Mouse (Mus musculus) midbrain, postnatal 0 days (tissue): ENCODE results near the gene Best3. TPM values are rescaled to one million over a fixed set of nuclear protein-coding genes. Genes with fewer than 3 reads are reported as not detected.

Experiments used
- ATAC-seq: fragments of 200-750 bp; cut with Nextera tagmentation; 2 replicates; pipeline ENCODE4 v1.8.0; 2017; ENCODE audit warnings: moderate number of reproducible peaks, mild to moderate bottlenecking, moderate TSS enrichment, moderate library complexity; ENCODE audit not compliant: low FRiP score
- DNase-seq: peaks from one replicate; pipeline ENCODE4 v3.0.0-alpha.2; 2015; ENCODE audit warnings: low spot score
- H3K27ac ChIP-seq: fragments of 300-500 bp; sonication (generic); 2 replicates; pipeline ENCODE4 v1.5.1; 2014; ENCODE audit warnings: low read depth, mild to moderate bottlenecking, low read length, mixed read lengths
- H3K27me3 ChIP-seq: fragments of 300-500 bp; sonication (generic); 2 replicates; pipeline ENCODE4 v1.6.1; 2014; ENCODE audit warnings: low read length, control low read depth, mixed read lengths; ENCODE audit not compliant: insufficient read depth
- H3K36me3 ChIP-seq: fragments of 300-500 bp; sonication (generic); 2 replicates; pipeline ENCODE4 v1.6.1; 2014; ENCODE audit warnings: low read length, control low read depth, mixed read lengths; ENCODE audit not compliant: insufficient read depth
- H3K4me1 ChIP-seq: fragments of 300-500 bp; sonication (generic); 2 replicates; pipeline ENCODE4 v1.6.1; 2014; ENCODE audit warnings: mild to moderate bottlenecking, control low read depth, antibody characterized with exemption, low read length, mixed read lengths; ENCODE audit not compliant: insufficient read depth
- H3K4me2 ChIP-seq: fragments of 300-500 bp; sonication (generic); 2 replicates; pipeline ENCODE4 v1.6.1; 2014; ENCODE audit warnings: low read depth, mild to moderate bottlenecking, low read length, mixed read lengths; ENCODE audit not compliant: poor library complexity, severe bottlenecking
- H3K4me3 ChIP-seq: fragments of 300-500 bp; sonication (generic); 2 replicates; pipeline ENCODE4 v1.5.1; 2014; ENCODE audit warnings: low read depth, mild to moderate bottlenecking, low read length, moderate library complexity
- H3K9ac ChIP-seq: fragments of 300-500 bp; sonication (generic); replicated peaks from 2 replicates; pipeline ENCODE4 v1.6.1; 2014; ENCODE audit warnings: mild to moderate bottlenecking, low read length, moderate library complexity, mixed read lengths; ENCODE audit not compliant: poor library complexity, severe bottlenecking
- H3K9me3 ChIP-seq: fragments of 300-500 bp; sonication (generic); 2 replicates; pipeline ENCODE4 v1.6.1; 2016; ENCODE audit warnings: low read length, control low read depth
- CTCF ChIP-seq: IDR thresholded peaks from 2 replicates; pipeline ENCODE4 v1.5.1; 2016; ENCODE audit warnings: antibody characterized with exemption, mild to moderate bottlenecking
- WGBS: fragments of 180-500 bp; shearing (Covaris S2); extraction: QIAGEN DNeasy Blood & Tissue Kit; methylation state at CpG from one replicate; pipeline ENCODE4 v1.1.7; 2014; 5-methylcytosine and 5-hydroxymethylcytosine counted together
- polyA plus RNA-seq: library from polyadenylated mRNA; unstranded; fragments of >200 nt; fragmentation: Nextera tagmentation; extraction: Ambion mirVana; gene quantifications from 2 replicates; pipeline ENCODE4 v1.2.1, GENCODE M21; 2015
- total RNA-seq: library from RNA; depleted of rRNA; stranded (reverse); fragments of >200 nt; gene quantifications from 2 replicates; pipeline ENCODE4 v1.2.3, GENCODE M21; 2014

Best3 gene
- total and polyA plus RNA-seq, 2 experiments from 2014 or later: 0.11 to 0.27 TPM

GRCm38 (mm10) chr10:117005707-117006464 lies 19.8 kb downstream of the Best3 start:
- ATAC-seq (no peak), DNase-seq (no peak)
- WGBS: 52% methylated on average over 12 of the region's 12 CpGs
- Histone ChIP-seq H3K9ac (no peak overlapping the region), H3K4me1 (0 out of 2 replicates have a peak, but pooled peaks cover 3% of the 10 kb centered on the region), H3K4me2 (no peak overlapping the region), H3K9me3 (no peaks in the 10 kb centered on the region), H3K27ac (no peak overlapping the region), H3K4me3 (no peak overlapping the region), H3K36me3 (no peaks in the 10 kb centered on the region), H3K27me3 (no peaks in the 10 kb centered on the region)
- TF ChIP-seq CTCF: no peak

DNA sequence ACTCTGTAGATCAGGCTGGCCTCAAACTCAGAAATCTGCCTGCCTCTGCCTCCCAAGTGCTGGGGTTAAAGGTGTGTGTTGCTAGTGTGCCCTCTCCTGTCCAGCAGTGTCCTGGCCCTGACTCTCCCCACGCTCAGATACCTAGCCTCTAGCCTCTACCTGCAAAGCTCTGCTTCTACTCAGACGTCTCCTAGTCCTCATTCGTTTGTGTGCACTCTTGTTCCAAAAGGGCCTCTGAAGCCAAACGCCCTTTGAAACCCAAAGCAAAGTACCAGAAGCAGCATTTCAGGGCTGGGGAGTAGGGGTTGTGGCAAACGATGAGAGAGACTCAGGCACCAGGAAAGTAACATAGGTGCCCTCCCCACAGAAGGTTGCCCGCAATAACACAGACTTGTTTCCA lies 23.6 kb downstream of the Best3 start:
- TF ChIP-seq CTCF: no peak
- no peak overlapping the region for H3K9ac ChIP-seq
- WGBS: 85% methylated on average over 6 of the region's 6 CpGs
- H3K9me3 ChIP-seq: no peaks in the 10 kb centered on the region
- H3K4me2 ChIP-seq: no peak overlapping the region
- H3K27me3 ChIP-seq: no peaks in the 10 kb centered on the region
- no peak for DNase-seq
- no peaks in the 10 kb centered on the region for H3K36me3 ChIP-seq
- H3K4me3 ChIP-seq: no peak overlapping the region
- no peak overlapping the region for H3K27ac ChIP-seq
- H3K4me1 ChIP-seq: no peaks in the 10 kb centered on the region
- ATAC-seq: no peak

DNA sequence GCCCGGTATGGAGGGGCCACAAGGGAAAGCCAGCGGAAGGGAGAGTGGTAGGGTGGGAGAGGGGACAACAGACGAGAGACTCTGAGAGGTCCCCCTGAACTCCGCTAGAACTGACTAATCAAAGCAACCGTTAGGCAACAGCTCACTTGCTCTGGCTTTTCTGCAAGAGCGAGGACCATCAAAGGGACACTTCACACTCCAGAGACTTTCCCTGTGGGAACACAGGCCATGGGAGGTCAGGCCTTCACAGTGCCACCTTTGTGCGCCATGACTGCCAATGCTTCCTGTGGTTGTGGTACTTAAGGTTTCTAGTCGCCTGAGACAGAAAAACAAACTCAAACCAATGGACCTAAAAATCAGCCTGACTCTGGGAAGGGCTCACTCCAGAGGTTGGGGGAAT lies 24.9 kb downstream of the Best3 start:
- no peaks in the 10 kb centered on the region for H3K4me1 ChIP-seq
- H3K27me3 ChIP-seq: no peaks in the 10 kb centered on the region
- H3K4me3 ChIP-seq: no peak overlapping the region
- H3K9ac ChIP-seq: no peak overlapping the region
- DNase-seq: no peak
- H3K9me3 ChIP-seq: no peaks in the 10 kb centered on the region
- no peak overlapping the region for H3K4me2 ChIP-seq
- no peak for ATAC-seq
- no peak for TF ChIP-seq CTCF
- H3K27ac ChIP-seq: no peak overlapping the region
- H3K36me3 ChIP-seq: no peaks in the 10 kb centered on the region
- WGBS: 43% methylated on average over 8 of the region's 8 CpGs

DNA sequence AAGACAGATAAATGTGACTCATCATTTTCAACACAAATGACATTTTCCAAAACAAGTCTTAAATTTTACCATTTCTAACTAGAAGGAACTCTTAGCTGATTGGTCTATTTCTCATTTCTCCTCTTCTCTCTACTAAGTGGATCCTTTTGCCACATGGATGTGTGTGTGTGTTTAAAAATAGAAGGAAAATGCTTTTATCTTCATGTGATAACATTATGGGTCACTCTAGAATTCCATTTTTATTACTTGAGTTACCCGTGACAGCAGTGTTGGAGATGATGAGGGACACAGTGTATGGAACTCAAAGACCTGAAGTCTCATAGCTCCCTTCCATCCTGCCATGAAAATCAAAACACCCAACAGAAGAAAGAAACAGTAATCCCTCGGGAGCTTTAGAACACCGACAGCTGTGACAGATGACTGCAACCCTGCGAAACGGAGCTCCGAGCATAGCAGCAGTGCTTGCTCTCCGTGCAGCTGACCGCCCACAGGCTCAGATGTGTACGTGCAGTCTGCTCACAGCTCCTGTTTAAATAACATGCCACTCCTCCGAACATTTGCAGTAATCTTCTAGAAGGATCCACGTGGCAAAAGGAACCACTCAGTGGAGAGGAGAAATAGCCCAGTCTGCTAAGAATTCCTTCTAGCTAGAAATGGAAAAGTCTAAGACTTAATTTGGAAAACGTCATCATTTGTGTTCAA lies 27.7 kb downstream of the Best3 start:
- ATAC-seq (peak; percentile 86), DNase-seq (peak; percentile 62)
- Histone ChIP-seq H3K4me3 (peak overlapping the region; percentile 13; the same call in 1 of the 2 replicates), H3K4me1 (no peaks in the 10 kb centered on the region), H3K27me3 (no peaks in the 10 kb centered on the region), H3K9ac (no peak overlapping the region), H3K4me2 (peak overlapping the region; percentile 35), H3K27ac (no peak overlapping the region), H3K9me3 (no peaks in the 10 kb centered on the region), H3K36me3 (no peaks in the 10 kb centered on the region)
- whole genome bisulfite sequencing: 12% methylated on average over 12 of the region's 12 CpGs
- TF ChIP-seq CTCF: peak; percentile 32; the same call in 1 of the 2 replicates

- no peak overlapping the region for H3K27ac ChIP-seq
- H3K9me3 ChIP-seq: no peaks in the 10 kb centered on the region
- no peaks in the 10 kb centered on the region for H3K27me3 ChIP-seq
- no peak overlapping the region for H3K4me3 ChIP-seq
- DNase-seq (no peak), ATAC-seq (no peak)
- H3K4me2 ChIP-seq: no peak overlapping the region
- no peak overlapping the region for H3K9ac ChIP-seq
- no peaks in the 10 kb centered on the region for H3K36me3 ChIP-seq
- WGBS: 90% methylated on average over 5 of the region's 5 CpGs
- no peaks in the 10 kb centered on the region for H3K4me1 ChIP-seq
- no peak for TF ChIP-seq CTCF
These were observed 28.5 kb downstream of the Best3 start for GRCm38 (mm10) chr10:117014565-117014964.

DNA sequence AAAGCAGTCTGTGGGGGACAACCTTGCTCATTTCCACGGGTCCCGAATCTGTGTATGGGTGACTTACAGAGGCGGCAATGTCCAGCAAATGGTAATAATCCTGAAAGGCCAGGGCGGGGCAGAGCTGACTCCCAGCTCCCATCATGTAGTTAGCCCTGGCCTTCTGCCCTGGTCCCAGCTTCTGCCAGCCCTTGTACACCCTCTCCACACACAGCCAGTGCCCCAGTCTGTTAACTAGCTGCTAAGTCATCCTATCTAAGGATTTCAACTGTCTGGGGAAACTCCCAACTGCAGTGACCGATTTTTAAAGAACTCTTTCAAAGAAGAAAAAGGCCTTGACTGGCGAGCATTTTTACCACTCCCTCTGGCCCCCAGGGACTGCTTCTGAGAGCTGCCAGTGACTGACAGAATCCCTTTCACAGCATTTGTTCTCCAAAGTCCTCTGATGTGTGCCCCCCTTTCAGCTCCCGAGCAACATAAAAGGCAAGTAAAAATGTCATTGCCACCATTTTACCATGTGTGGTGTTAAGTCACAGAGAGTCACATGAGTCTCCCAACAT lies 32.2 kb downstream of the Best3 start:
- TF ChIP-seq CTCF: no peak
- no peaks in the 10 kb centered on the region for H3K27me3 ChIP-seq
- no peak overlapping the region for H3K27ac ChIP-seq
- H3K4me1 ChIP-seq: no peaks in the 10 kb centered on the region
- ATAC-seq (no peak), DNase-seq (peak; percentile 31)
- no peak overlapping the region for H3K9ac ChIP-seq
- no peak overlapping the region for H3K4me2 ChIP-seq
- H3K4me3 ChIP-seq: no peak overlapping the region
- no peaks in the 10 kb centered on the region for H3K9me3 ChIP-seq
- 34% methylated on average over 7 of the region's 7 CpGs for WGBS
- no peaks in the 10 kb centered on the region for H3K36me3 ChIP-seq
